8 mouse cellular contexts compared by ENCODE assay signal in genomic region chr19:8740603-8741002, GRCm38 (mm10). TPM values are rescaled to one million over a fixed set of nuclear protein-coding genes. Genes with fewer than 3 reads are reported as not detected.
DNase-seq lines count a peak whose midpoint lies in the region; ATAC-seq and TF ChIP-seq lines count a peak whose summit lies in the region.

Gene 1700092M07Rik (plus strand): TSS chr19:8740718.

- no peaks in the 10 kb centered on the region for H3K9me3 ChIP-seq in lung, embryonic 14.5 days (ENCODE audit: low read depth, low read length)
- H3K9me3 ChIP-seq in embryonic facial prominence, embryonic 15.5 days (replicated peaks), result no peaks in the 10 kb centered on the region
- H3K9me3 ChIP-seq in hindbrain, postnatal 0 days (ENCODE audit: low read length), result no peaks in the 10 kb centered on the region
- no peaks in the 10 kb centered on the region for H3K9me3 ChIP-seq in midbrain, postnatal 0 days (ENCODE audit: low read length)

- peaks cover 4% of the 10 kb centered on the region; the same call in 1 of the 2 replicates for H3K4me1 ChIP-seq in lung, embryonic 14.5 days (ENCODE audit: insufficient read depth)
- peaks cover 22% of the 10 kb centered on the region for H3K4me1 ChIP-seq in embryonic facial prominence, embryonic 15.5 days
- H3K4me1 ChIP-seq in hindbrain, postnatal 0 days (ENCODE audit: insufficient read depth, low read length), result 0 out of 2 replicates have a peak, but pooled peaks cover 3% of the 10 kb centered on the region
- peaks cover 10% of the 10 kb centered on the region; the same call in 1 of the 2 replicates for H3K4me1 ChIP-seq in midbrain, postnatal 0 days (ENCODE audit: insufficient read depth, low read length)

- H3K27ac ChIP-seq in lung, embryonic 14.5 days (ENCODE audit: low read depth), result peak within 1 kb of the TSS; percentile 97
- H3K27ac ChIP-seq in embryonic facial prominence, embryonic 15.5 days (replicated peaks), result peak within 1 kb of the TSS; percentile 99
- peak within 1 kb of the TSS; percentile 95 for H3K27ac ChIP-seq in hindbrain, postnatal 0 days
- H3K27ac ChIP-seq in midbrain, postnatal 0 days (ENCODE audit: low read depth, low read length), result peak within 1 kb of the TSS; percentile 95

- TF ChIP-seq CTCF in lung, embryonic 14.5 days (IDR thresholded peaks at IDR 0.05; ENCODE audit: low read depth), result no peak
- TF ChIP-seq CTCF in hindbrain, postnatal 0 days (IDR thresholded peaks at IDR 0.05; ENCODE audit: low read depth), result no peak
- TF ChIP-seq CTCF in midbrain, postnatal 0 days (IDR thresholded peaks at IDR 0.05), result no peak

- WGBS in lung, embryonic 14.5 days, result 66% methylated on average over 14 of the region's 14 CpGs
- WGBS in embryonic facial prominence, embryonic 15.5 days, result 66% methylated on average over 14 of the region's 14 CpGs
- WGBS in hindbrain, postnatal 0 days, result 62% methylated on average over 14 of the region's 14 CpGs
- WGBS in midbrain, postnatal 0 days, result 66% methylated on average over 14 of the region's 14 CpGs

- no peak for DNase-seq in lung, embryonic 14.5 days
- DNase-seq in lung, postnatal 14 days, result no peak
- no peak for DNase-seq in hindbrain, postnatal 0 days (ENCODE audit: low spot score)
- DNase-seq in midbrain, postnatal 0 days (ENCODE audit: low spot score), result no peak
- no peak for DNase-seq in frontal cortex, postnatal 10 days (ENCODE audit: low spot score in 2 of 2)
- no peak for DNase-seq in kidney, postnatal 10 days

- H3K9ac ChIP-seq in lung, embryonic 14.5 days, result peak within 1 kb of the TSS; percentile 95
- peak within 1 kb of the TSS; percentile 80 for H3K9ac ChIP-seq in embryonic facial prominence, embryonic 15.5 days
- peak within 1 kb of the TSS; percentile 79 for H3K9ac ChIP-seq in hindbrain, postnatal 0 days (replicated peaks; ENCODE audit: low read length)
- peak within 1 kb of the TSS; percentile 86 for H3K9ac ChIP-seq in midbrain, postnatal 0 days (replicated peaks; ENCODE audit: low read length, poor library complexity, severe bottlenecking)

- H3K4me3 ChIP-seq in lung, embryonic 14.5 days (ENCODE audit: low read depth, low read length), result peak within 1 kb of the TSS; percentile 97
- H3K4me3 ChIP-seq in embryonic facial prominence, embryonic 15.5 days (replicated peaks), result peak within 1 kb of the TSS; percentile 66
- H3K4me3 ChIP-seq in hindbrain, postnatal 0 days (ENCODE audit: low read length), result peak within 1 kb of the TSS; percentile 60
- peak within 1 kb of the TSS; percentile 85 for H3K4me3 ChIP-seq in midbrain, postnatal 0 days (ENCODE audit: low read depth, low read length)

- H3K4me2 ChIP-seq in lung, embryonic 14.5 days, result peak within 1 kb of the TSS; percentile 77
- H3K4me2 ChIP-seq in embryonic facial prominence, embryonic 15.5 days (replicated peaks), result peak within 1 kb of the TSS; percentile 88
- peak within 1 kb of the TSS; percentile 97 for H3K4me2 ChIP-seq in hindbrain, postnatal 0 days (ENCODE audit: low read depth, low read length)
- peak within 1 kb of the TSS; percentile 97 for H3K4me2 ChIP-seq in midbrain, postnatal 0 days (ENCODE audit: low read depth, low read length, poor library complexity, severe bottlenecking)

- H3K27me3 ChIP-seq in lung, embryonic 14.5 days (ENCODE audit: insufficient read depth, low read length), result no peaks in the 10 kb centered on the region
- no peaks in the 10 kb centered on the region for H3K27me3 ChIP-seq in embryonic facial prominence, embryonic 15.5 days
- no peaks in the 10 kb centered on the region for H3K27me3 ChIP-seq in hindbrain, postnatal 0 days (ENCODE audit: insufficient read depth, low read length)
- H3K27me3 ChIP-seq in midbrain, postnatal 0 days (ENCODE audit: insufficient read depth, low read length), result no peaks in the 10 kb centered on the region

- no peak for ATAC-seq in lung, embryonic 14.5 days (ENCODE audit: insufficient read depth)
- ATAC-seq in embryonic facial prominence, embryonic 15.5 days (ENCODE audit: insufficient number of reproducible peaks, low FRiP score, low TSS enrichment, low read depth), result no peak
- ATAC-seq in hindbrain, postnatal 0 days, result no peak
- no peak for ATAC-seq in midbrain, postnatal 0 days (ENCODE audit: low FRiP score)
- ATAC-seq in monocyte, adult 5-6 weeks (replicated peaks; ENCODE audit: insufficient number of reproducible peaks, low FRiP score, low TSS enrichment, poor library complexity, severe bottlenecking), result no peak

- H3K36me3 ChIP-seq in lung, embryonic 14.5 days (ENCODE audit: insufficient read depth), result peaks cover 61% of the 10 kb centered on the region
- H3K36me3 ChIP-seq in embryonic facial prominence, embryonic 15.5 days, result peaks cover 59% of the 10 kb centered on the region
- peaks cover 30% of the 10 kb centered on the region for H3K36me3 ChIP-seq in hindbrain, postnatal 0 days (ENCODE audit: insufficient read depth, low read length)
- H3K36me3 ChIP-seq in midbrain, postnatal 0 days (ENCODE audit: insufficient read depth, low read length), result peaks cover 28% of the 10 kb centered on the region

RNA-seq across cellular contexts. Expression of gene 1700092M07Rik, which starts in this region (rescaled TPM):
- 1.2 and 2.3 TPM in 2 replicates for polyA plus RNA-seq in lung, embryonic 14.5 days (2014; fragmentation: Nextera tagmentation; extraction: Ambion mirVana)
- polyA plus RNA-seq in embryonic facial prominence, embryonic 15.5 days (2015; fragmentation: Nextera tagmentation; extraction: Ambion mirVana), result 0.70 and 1.2 TPM in 2 replicates
- not detected in 2 replicates for total RNA-seq in hindbrain, postnatal 0 days (2014; rRNA removed)
- polyA plus RNA-seq in hindbrain, postnatal 0 days (2015; fragmentation: Nextera tagmentation; extraction: Ambion mirVana), result 0.66 and 0.85 TPM in 2 replicates
- total RNA-seq in midbrain, postnatal 0 days (2014; rRNA removed), result not detected in 2 replicates
- polyA plus RNA-seq in midbrain, postnatal 0 days (2015; fragmentation: Nextera tagmentation; extraction: Ambion mirVana), result 0.64 TPM in 1 of 2 replicates, not detected in the other
- total RNA-seq in monocyte, adult 5-6 weeks (2017), result 1.9 to 2.8 TPM in 2 of 3 replicates, not detected in the other
